Mouse (Mus musculus) midbrain, embryonic 14.5 days (tissue): Measurements from ENCODE around the gene Gm20441. TPM values are rescaled to one million over a fixed set of nuclear protein-coding genes. Genes with fewer than 3 reads are reported as not detected.

Source experiments
- ATAC-seq: fragments of 200-750 bp; cut with Nextera tagmentation; 2 replicates; pipeline ENCODE4 v1.8.0; 2017; ENCODE audit warnings: moderate number of reproducible peaks, moderate library complexity; ENCODE audit not compliant: low FRiP score, low TSS enrichment
- DNase-seq: peaks from one replicate; pipeline ENCODE4 v3.0.0-alpha.2; 2015
- H3K27ac ChIP-seq: fragments of 300-500 bp; sonication (generic); replicated peaks from 2 replicates; pipeline ENCODE4 v1.5.1; 2014; ENCODE audit warnings: mild to moderate bottlenecking, low read depth, low read length, moderate library complexity
- H3K27me3 ChIP-seq: fragments of 300-500 bp; sonication (generic); 2 replicates; pipeline ENCODE4 v1.6.1; 2014; ENCODE audit warnings: low read length, control low read depth, mixed read lengths; ENCODE audit not compliant: control insufficient read depth, insufficient read depth
- H3K36me3 ChIP-seq: fragments of 300-500 bp; sonication (generic); 2 replicates; pipeline ENCODE4 v1.6.1; 2014; ENCODE audit warnings: low read length, control low read depth; ENCODE audit not compliant: control insufficient read depth, insufficient read depth
- H3K4me1 ChIP-seq: fragments of 300-500 bp; sonication (generic); 2 replicates; pipeline ENCODE4 v1.6.1; 2014; ENCODE audit warnings: mild to moderate bottlenecking, antibody characterized with exemption, low read length, control low read depth; ENCODE audit not compliant: control insufficient read depth, insufficient read depth
- H3K4me2 ChIP-seq: fragments of 300-500 bp; sonication (generic); 2 replicates; pipeline ENCODE4 v1.6.1; 2014; ENCODE audit warnings: mild to moderate bottlenecking, low read length, moderate library complexity
- H3K4me3 ChIP-seq: fragments of 300-500 bp; sonication (generic); replicated peaks from 2 replicates; pipeline ENCODE4 v1.5.1; 2014; ENCODE audit warnings: low read depth, low read length
- H3K9ac ChIP-seq: fragments of 300-500 bp; sonication (generic); replicated peaks from 2 replicates; pipeline ENCODE4 v1.6.1; 2014; ENCODE audit warnings: mild to moderate bottlenecking, low read length, moderate library complexity
- H3K9me3 ChIP-seq: fragments of 300-500 bp; sonication (generic); 2 replicates; pipeline ENCODE4 v1.6.1; 2016; ENCODE audit warnings: low read length, control low read depth, mixed read lengths; ENCODE audit not compliant: control insufficient read depth
- WGBS: fragments of 180-500 bp; shearing (Covaris S2); extraction: QIAGEN DNeasy Blood & Tissue Kit; methylation state at CpG from one replicate; pipeline ENCODE4 v1.1.7; 2014; 5-methylcytosine and 5-hydroxymethylcytosine counted together
- polyA plus RNA-seq: library from polyadenylated mRNA; unstranded; fragments of >200 nt; fragmentation: Nextera tagmentation; extraction: Ambion mirVana; gene quantifications from 2 replicates; pipeline ENCODE4 v1.2.1, GENCODE M21; 2014

Gene Gm20441
- polyA plus RNA-seq, 1 experiment from 2014 or later = not detected

DNA sequence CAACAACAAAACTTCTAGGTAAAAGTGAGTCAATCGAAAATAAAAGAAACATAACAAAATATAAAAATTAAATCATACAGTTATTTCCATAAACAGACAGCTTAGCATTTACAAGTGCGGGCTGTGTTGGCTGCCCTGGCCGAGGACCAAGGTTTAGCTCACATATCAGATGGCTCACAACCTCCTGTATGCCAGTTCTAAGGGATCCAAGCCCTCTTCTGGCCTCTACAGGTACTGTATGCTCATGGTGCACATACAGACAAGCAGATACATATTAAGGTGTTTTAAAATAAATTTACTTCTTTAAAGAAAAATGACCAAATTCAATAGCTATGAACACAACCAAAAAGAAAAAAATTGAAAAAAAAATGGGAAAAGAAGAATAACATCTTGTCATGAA lies 20.4 kb downstream of the Gm20441 start:
- no peak overlapping the region for H3K4me2 ChIP-seq
- no peak for DNase-seq
- 98% methylated on average over 3 of the region's 3 CpGs for WGBS

DNA sequence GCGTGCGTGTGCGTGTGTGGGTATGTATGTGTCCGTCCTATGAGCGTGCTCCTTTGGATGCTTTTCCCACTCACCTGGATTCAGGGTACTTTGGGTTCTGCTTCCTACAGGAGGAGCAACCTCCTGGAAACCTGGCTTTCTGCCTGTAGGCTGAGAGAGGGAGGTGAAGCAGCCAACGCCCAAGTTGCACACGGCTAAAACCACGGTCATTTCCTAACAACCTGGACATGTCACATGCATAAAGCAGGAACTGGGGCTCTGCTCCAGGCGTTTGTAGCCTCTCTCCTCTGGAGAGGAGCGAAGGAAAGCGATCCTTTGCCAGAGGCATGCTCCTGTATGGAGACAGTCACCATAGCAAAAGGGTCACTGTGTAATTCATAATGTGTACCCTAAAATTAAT lies 24.0 kb downstream of the Gm20441 start:
- no peaks in the 10 kb centered on the region for H3K27me3 ChIP-seq
- DNase-seq = no peak
- H3K36me3 ChIP-seq = peaks cover 40% of the 10 kb centered on the region
- WGBS = 97% methylated on average over 11 of the region's 11 CpGs
- H3K4me3 ChIP-seq = no peak overlapping the region
- H3K4me1 ChIP-seq = no peaks in the 10 kb centered on the region
- no peak overlapping the region for H3K4me2 ChIP-seq
- no peak for ATAC-seq
- H3K9ac ChIP-seq = no peak overlapping the region
- no peak overlapping the region for H3K27ac ChIP-seq
- no peaks in the 10 kb centered on the region for H3K9me3 ChIP-seq

More for the DNA sequence above, 20.4 kb downstream of the Gm20441 start:
- ATAC-seq = no peak
- Histone ChIP-seq H3K36me3 (peaks cover 4% of the 10 kb centered on the region; the same call in 1 of the 2 replicates), H3K9ac (no peak overlapping the region), H3K9me3 (no peaks in the 10 kb centered on the region), H3K27me3 (no peaks in the 10 kb centered on the region), H3K27ac (no peak overlapping the region), H3K4me1 (peaks cover 10% of the 10 kb centered on the region), H3K4me3 (no peak overlapping the region)

DNA sequence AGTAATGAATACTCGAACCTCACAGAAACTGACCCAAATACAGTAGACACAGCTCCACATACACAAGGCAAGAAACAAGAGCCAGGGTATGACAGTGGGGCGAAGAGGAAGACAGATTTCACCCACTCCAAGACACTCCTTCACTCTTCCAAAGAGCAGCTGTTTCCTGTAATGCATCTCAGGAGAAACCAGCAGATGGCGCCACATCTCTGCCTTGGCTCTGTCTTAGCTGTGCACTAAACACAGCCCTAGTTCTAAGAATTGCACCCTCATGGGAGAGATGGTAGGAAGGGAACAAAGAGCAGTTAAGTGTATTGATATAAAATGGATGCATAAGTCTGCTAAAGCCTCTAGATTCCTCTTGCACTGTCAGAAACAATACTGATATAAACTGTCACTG lies 36.7 kb downstream of the Gm20441 start:
- H3K27me3 ChIP-seq = no peaks in the 10 kb centered on the region
- WGBS = 44% methylated on average over 3 of the region's 3 CpGs
- peak; percentile 81 for ATAC-seq
- no peak overlapping the region for H3K9ac ChIP-seq
- H3K36me3 ChIP-seq = peaks cover 87% of the 10 kb centered on the region
- peak; percentile 93 for DNase-seq
- no peaks in the 10 kb centered on the region for H3K9me3 ChIP-seq
- H3K27ac ChIP-seq = no peak overlapping the region
- H3K4me3 ChIP-seq = no peak overlapping the region
- no peaks in the 10 kb centered on the region for H3K4me1 ChIP-seq
- no peak overlapping the region for H3K4me2 ChIP-seq

DNA sequence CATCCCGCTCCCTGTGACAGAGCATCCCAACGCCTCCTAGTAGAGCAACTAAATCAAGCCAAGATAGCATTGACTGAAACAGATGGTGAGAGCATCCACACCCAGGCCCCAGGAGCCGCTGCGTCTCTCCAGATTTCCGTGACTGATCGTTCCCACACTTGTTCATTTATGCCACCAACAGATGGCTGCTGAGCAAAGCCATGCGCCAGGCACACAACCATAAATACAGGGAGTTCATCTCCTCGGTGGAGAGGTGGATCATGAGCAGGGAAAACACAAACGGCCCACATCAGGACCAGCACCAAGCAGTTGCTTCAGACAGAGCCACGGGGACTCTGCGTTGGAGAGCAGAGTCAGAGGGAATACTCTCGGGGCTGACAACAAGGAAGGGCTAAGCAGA lies 37.4 kb downstream of the Gm20441 start:
- Histone ChIP-seq H3K4me1 (no peaks in the 10 kb centered on the region), H3K4me3 (no peak overlapping the region), H3K36me3 (peaks cover 90% of the 10 kb centered on the region), H3K9ac (no peak overlapping the region), H3K27ac (no peak overlapping the region), H3K4me2 (no peak overlapping the region), H3K9me3 (no peaks in the 10 kb centered on the region), H3K27me3 (no peaks in the 10 kb centered on the region)
- DNase-seq = no peak
- WGBS = 94% methylated on average over 12 of the region's 12 CpGs
- ATAC-seq = no peak

DNA sequence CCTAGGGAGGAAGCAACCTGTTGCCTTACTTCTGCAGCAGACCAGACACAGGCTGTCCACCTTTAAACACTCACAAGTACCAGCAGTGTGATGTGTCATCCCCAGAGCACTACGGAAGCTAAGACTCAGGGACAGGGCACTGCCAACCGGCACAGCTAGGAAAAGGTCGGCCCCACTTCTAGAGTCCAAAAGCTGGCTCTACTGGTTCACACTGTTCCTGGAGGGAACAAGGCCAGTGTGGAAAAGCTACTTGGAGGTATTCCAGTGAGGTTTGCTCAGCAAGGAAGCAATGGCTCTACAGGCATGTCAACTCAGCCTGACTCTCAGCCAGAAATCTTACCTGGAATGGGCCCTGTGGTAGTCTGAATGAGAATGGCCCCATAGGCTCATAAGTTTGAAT lies 39.9 kb downstream of the Gm20441 start:
- no peak overlapping the region for H3K4me3 ChIP-seq
- H3K9me3 ChIP-seq = no peaks in the 10 kb centered on the region
- ATAC-seq (no peak), DNase-seq (no peak)
- H3K27ac ChIP-seq = no peak overlapping the region
- peaks cover 90% of the 10 kb centered on the region for H3K36me3 ChIP-seq
- no peak overlapping the region for H3K9ac ChIP-seq
- 96% methylated on average over 3 of the region's 3 CpGs for WGBS
- H3K4me1 ChIP-seq = no peaks in the 10 kb centered on the region
- H3K4me2 ChIP-seq = no peak overlapping the region
- H3K27me3 ChIP-seq = no peaks in the 10 kb centered on the region

DNA sequence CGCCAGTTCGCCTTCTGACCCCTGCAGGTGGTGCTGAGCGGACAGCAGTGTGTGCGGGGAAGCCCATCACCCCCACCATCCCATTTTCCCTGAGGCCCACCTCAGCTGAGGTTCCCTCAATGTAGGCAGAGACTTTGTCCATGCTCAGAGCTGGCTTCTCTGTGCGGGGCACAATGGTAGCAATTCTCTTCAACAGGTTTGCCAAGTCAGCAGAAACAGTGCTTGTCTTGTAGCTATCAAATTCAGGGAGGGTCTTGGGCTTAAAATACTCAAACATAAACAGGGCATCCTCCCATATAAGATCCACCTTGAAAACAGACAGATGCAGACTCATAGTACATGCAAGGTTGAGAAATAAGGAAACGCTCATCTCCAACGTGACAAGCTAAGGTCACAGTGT lies 55.3 kb downstream of the Gm20441 start:
- no peak overlapping the region for H3K9ac ChIP-seq
- 96% methylated on average over 7 of the region's 7 CpGs for WGBS
- ATAC-seq (no peak), DNase-seq (no peak)
- H3K36me3 ChIP-seq = peaks cover 89% of the 10 kb centered on the region
- no peaks in the 10 kb centered on the region for H3K4me1 ChIP-seq
- H3K4me2 ChIP-seq = no peak overlapping the region
- H3K27me3 ChIP-seq = no peaks in the 10 kb centered on the region
- H3K9me3 ChIP-seq = no peaks in the 10 kb centered on the region
- H3K27ac ChIP-seq = no peak overlapping the region
- H3K4me3 ChIP-seq = no peak overlapping the region

Other genes starting within 250 kb of the Gm20441 start
- 30.4 and 32.9 TPM in 2 replicates for gene Lrrc75b, start 220.6 kb downstream of the Gm20441 start, polyA plus RNA-seq
- gene Ggt1, start 219.3 kb downstream of the Gm20441 start, polyA plus RNA-seq = 2.3 and 2.6 TPM in 2 replicates
- gene Ggt5, start 191.6 kb downstream of the Gm20441 start, polyA plus RNA-seq = 0.97 and 1.9 TPM in 2 replicates
- gene Susd2, start 136.9 kb downstream of the Gm20441 start, polyA plus RNA-seq = 2.3 and 2.5 TPM in 2 replicates
- gene Cabin1, start 16.6 kb downstream of the Gm20441 start, polyA plus RNA-seq = 47.2 and 54.5 TPM in 2 replicates
- gene Ddt, start 7.5 kb downstream of the Gm20441 start, polyA plus RNA-seq = 75.9 and 94.5 TPM in 2 replicates
- 0.23 and 1.1 TPM in 2 replicates for gene Gstt3, start 460 bp upstream of the Gm20441 start, polyA plus RNA-seq
- 9.8 and 12.4 TPM in 2 replicates for gene Gstt1, start 17.6 kb upstream of the Gm20441 start, polyA plus RNA-seq
- not detected in 2 replicates for gene Gstt4, start 41.6 kb upstream of the Gm20441 start, polyA plus RNA-seq
- 3.8 and 4.3 TPM in 2 replicates for gene Gstt2, start 56.5 kb upstream of the Gm20441 start, polyA plus RNA-seq
- 1,381 and 1,864 TPM in 2 replicates for gene Mif, start 79.3 kb upstream of the Gm20441 start, polyA plus RNA-seq
- 1.2 TPM in 2 replicates for gene Derl3, start 112.5 kb upstream of the Gm20441 start, polyA plus RNA-seq
- gene Smarcb1, start 140.7 kb upstream of the Gm20441 start, polyA plus RNA-seq = 277 and 283 TPM in 2 replicates
- gene Chchd10, start 152.2 kb upstream of the Gm20441 start, polyA plus RNA-seq = 44.2 and 76.8 TPM in 2 replicates
- gene Mmp11, start 155.5 kb upstream of the Gm20441 start, polyA plus RNA-seq = 13.3 and 16.5 TPM in 2 replicates
- 0.22 and 0.53 TPM in 2 replicates for gene Gm867, start 159.7 kb upstream of the Gm20441 start, polyA plus RNA-seq
- gene Vpreb3, start 162.1 kb upstream of the Gm20441 start, polyA plus RNA-seq = not detected in 2 replicates
- not detected in 2 replicates for gene Gm5134, start 173.6 kb upstream of the Gm20441 start, polyA plus RNA-seq